Mouse (Mus musculus) G1E (cell line): ENCODE data around the gene Rapgef2.

Experiments
- CTCF ChIP-seq: IDR thresholded peaks from 2 replicates; pipeline ENCODE4 v1.5.1; 2012; ENCODE audit warnings: low read depth, low read length, inconsistent platforms, mixed read lengths
- GATA1 ChIP-seq: IDR thresholded peaks from 2 replicates; pipeline ENCODE4 v1.6.1; 2012; ENCODE audit warnings: borderline replicate concordance, low read length, inconsistent platforms, mixed read lengths
- TAL1 ChIP-seq: conservative IDR thresholded peaks from 2 replicates; pipeline ENCODE4 v1.6.1; 2012; ENCODE audit warnings: low read depth, low read length, inconsistent platforms, mixed read lengths

GRCm38 (mm10) chr3:79286376-79287107, at the start of gene Rapgef2:
- TF ChIP-seq CTCF, result no peak
- no peak for TF ChIP-seq TAL1
- TF ChIP-seq GATA1, result no peak
